Mouse (Mus musculus): ENCODE measurements around the gene Gucd1. TPM values are rescaled to one million over a fixed set of nuclear protein-coding genes. Genes with fewer than 3 reads are reported as not detected.

The Gucd1 gene
- total and polyA plus RNA-seq, 2 experiments from 2014 or later: 28.0 to 113 TPM

GRCm38 (mm10) chr10:75302536-75302935, 215.2 kb downstream of the Gucd1 start:
- H3K9me3 ChIP-seq (replicated peaks; ENCODE audit: control insufficient read depth, low read length): no peaks in the 10 kb centered on the region
- H3K36me3 ChIP-seq (replicated peaks; ENCODE audit: control insufficient read depth, insufficient read depth, low read length): peaks cover 41% of the 10 kb centered on the region
- TF ChIP-seq EP300 (IDR thresholded peaks at IDR 0.05; ENCODE audit: low read depth) (no peak), CTCF (IDR thresholded peaks at IDR 0.05; ENCODE audit: low read depth) (no peak)
- no peak overlapping the region for H3K4me2 ChIP-seq (ENCODE audit: low read depth, low read length)
- no peak overlapping the region for H3K9ac ChIP-seq (replicated peaks; ENCODE audit: low read depth, low read length)
- H3K27me3 ChIP-seq (ENCODE audit: control insufficient read depth, insufficient read depth, low read length): no peaks in the 10 kb centered on the region
- DNase-seq (ENCODE audit: low spot score) (no peak), ATAC-seq (ENCODE audit: insufficient read depth, low read depth) (no peak)
- H3K27ac ChIP-seq (ENCODE audit: low read depth): no peak overlapping the region
- 86% methylated on average over 4 of the region's 4 CpGs for WGBS
- H3K4me3 ChIP-seq (ENCODE audit: low read depth, low read length): no peak overlapping the region
- H3K4me1 ChIP-seq (ENCODE audit: control insufficient read depth, insufficient read depth): peaks cover 22% of the 10 kb centered on the region

GRCm38 (mm10) chr10:75301937-75302336, 215.8 kb downstream of the Gucd1 start:
- TF ChIP-seq CTCF (IDR thresholded peaks at IDR 0.05; ENCODE audit: low read depth): no peak
- no peak for TF ChIP-seq EP300 (IDR thresholded peaks at IDR 0.05; ENCODE audit: low read depth)
- Histone ChIP-seq H3K36me3 (replicated peaks; ENCODE audit: control insufficient read depth, insufficient read depth, low read length) (peaks cover 35% of the 10 kb centered on the region; the same call in 1 of the 2 replicates), H3K4me2 (ENCODE audit: low read depth, low read length) (no peak overlapping the region), H3K27ac (ENCODE audit: low read depth) (no peak overlapping the region), H3K4me1 (ENCODE audit: control insufficient read depth, insufficient read depth) (peaks cover 22% of the 10 kb centered on the region), H3K9ac (replicated peaks; ENCODE audit: low read depth, low read length) (no peak overlapping the region), H3K4me3 (ENCODE audit: low read depth, low read length) (no peak overlapping the region), H3K27me3 (ENCODE audit: control insufficient read depth, insufficient read depth, low read length) (no peaks in the 10 kb centered on the region), H3K9me3 (replicated peaks; ENCODE audit: control insufficient read depth, low read length) (no peaks in the 10 kb centered on the region)
- no peak for ATAC-seq (ENCODE audit: insufficient read depth, low read depth)
- WGBS: 62% methylated on average over 4 of the region's 4 CpGs
- no peak for DNase-seq (ENCODE audit: low spot score)

GRCm38 (mm10) chr10:75301195-75301806, 216.5 kb downstream of the Gucd1 start:
- H3K4me3 ChIP-seq (ENCODE audit: low read depth, low read length): no peak overlapping the region
- no peak for DNase-seq (ENCODE audit: low spot score)
- no peak overlapping the region for H3K27ac ChIP-seq (ENCODE audit: low read depth)
- peaks cover 22% of the 10 kb centered on the region for H3K4me1 ChIP-seq (ENCODE audit: control insufficient read depth, insufficient read depth)
- no peak overlapping the region for H3K9ac ChIP-seq (replicated peaks; ENCODE audit: low read depth, low read length)
- no peaks in the 10 kb centered on the region for H3K27me3 ChIP-seq (ENCODE audit: control insufficient read depth, insufficient read depth, low read length)
- H3K4me2 ChIP-seq (ENCODE audit: low read depth, low read length): no peak overlapping the region
- 87% methylated on average over 12 of the region's 12 CpGs for WGBS
- no peak for TF ChIP-seq EP300 (IDR thresholded peaks at IDR 0.05; ENCODE audit: low read depth)
- no peak for TF ChIP-seq CTCF (IDR thresholded peaks at IDR 0.05; ENCODE audit: low read depth)
- no peak for ATAC-seq (ENCODE audit: insufficient read depth, low read depth)
- no peaks in the 10 kb centered on the region for H3K9me3 ChIP-seq (replicated peaks; ENCODE audit: control insufficient read depth, low read length)
- peaks cover 36% of the 10 kb centered on the region; the same call in 1 of the 2 replicates for H3K36me3 ChIP-seq (replicated peaks; ENCODE audit: control insufficient read depth, insufficient read depth, low read length)

Other genes starting within 250 kb of the Gucd1 start
- 15.8 and 51.3 TPM in 2 replicates for gene Adora2a, start 201.1 kb downstream of the Gucd1 start, total RNA-seq (2014; rRNA removed; ENCODE audit: low replicate concordance)
- 3.6 and 4.4 TPM in 2 replicates for gene Adora2a, start 201.1 kb downstream of the Gucd1 start, polyA plus RNA-seq (2015; fragmentation: Nextera tagmentation; extraction: Ambion mirVana)
- 0.66 TPM in 1 of 2 replicates, not detected in the other for gene Upb1, start 116.9 kb downstream of the Gucd1 start, total RNA-seq (2014; rRNA removed; ENCODE audit: low replicate concordance)
- 0.86 and 1.1 TPM in 2 replicates for gene Upb1, start 116.9 kb downstream of the Gucd1 start, polyA plus RNA-seq (2015; fragmentation: Nextera tagmentation; extraction: Ambion mirVana)
- 10.8 and 10.9 TPM in 2 replicates for gene Snrpd3, start 421 bp downstream of the Gucd1 start, total RNA-seq (2014; rRNA removed; ENCODE audit: low replicate concordance)
- 65.4 and 68.5 TPM in 2 replicates for gene Snrpd3, start 421 bp downstream of the Gucd1 start, polyA plus RNA-seq (2015; fragmentation: Nextera tagmentation; extraction: Ambion mirVana)
- gene Lrrc75b, start 42.4 kb upstream of the Gucd1 start, total RNA-seq (2014; rRNA removed; ENCODE audit: low replicate concordance): 0.23 and 2.9 TPM in 2 replicates
- 0.81 and 0.83 TPM in 2 replicates for gene Lrrc75b, start 42.4 kb upstream of the Gucd1 start, polyA plus RNA-seq (2015; fragmentation: Nextera tagmentation; extraction: Ambion mirVana)
- gene Ggt1, start 43.6 kb upstream of the Gucd1 start, total RNA-seq (2014; rRNA removed; ENCODE audit: low replicate concordance): 0.81 TPM in 1 of 2 replicates, not detected in the other
- gene Ggt1, start 43.6 kb upstream of the Gucd1 start, polyA plus RNA-seq (2015; fragmentation: Nextera tagmentation; extraction: Ambion mirVana): 0.29 and 0.37 TPM in 2 replicates
- 17.8 and 53.4 TPM in 2 replicates for gene Ggt5, start 71.4 kb upstream of the Gucd1 start, total RNA-seq (2014; rRNA removed; ENCODE audit: low replicate concordance)
- 6.7 and 7.6 TPM in 2 replicates for gene Ggt5, start 71.4 kb upstream of the Gucd1 start, polyA plus RNA-seq (2015; fragmentation: Nextera tagmentation; extraction: Ambion mirVana)
- 6.1 and 7.9 TPM in 2 replicates for gene Susd2, start 126.0 kb upstream of the Gucd1 start, total RNA-seq (2014; rRNA removed; ENCODE audit: low replicate concordance)
- 3.6 and 4.1 TPM in 2 replicates for gene Susd2, start 126.0 kb upstream of the Gucd1 start, polyA plus RNA-seq (2015; fragmentation: Nextera tagmentation; extraction: Ambion mirVana)
- 44.1 and 194 TPM in 2 replicates for gene Cabin1, start 246.4 kb upstream of the Gucd1 start, total RNA-seq (2014; rRNA removed; ENCODE audit: low replicate concordance)
- 13.8 and 14.0 TPM in 2 replicates for gene Cabin1, start 246.4 kb upstream of the Gucd1 start, polyA plus RNA-seq (2015; fragmentation: Nextera tagmentation; extraction: Ambion mirVana)

All from heart, postnatal 0 days (tissue).